Mouse (Mus musculus) megakaryocyte, embryonic 14.5 days (primary cell): Measurements from ENCODE around the gene Atg7. TPM values are rescaled to one million over a fixed set of nuclear protein-coding genes. Genes with fewer than 3 reads are reported as not detected.

ENCODE experiments used
- H3K27me3 ChIP-seq: replicated peaks from 2 replicates; pipeline ENCODE3; 2012; ENCODE audit warnings: inconsistent platforms
- H3K36me3 ChIP-seq: replicated peaks from 2 replicates; pipeline ENCODE3; 2012; ENCODE audit warnings: low read length, inconsistent platforms, mixed read lengths
- H3K4me1 ChIP-seq: 2 replicates; pipeline ENCODE4 v1.6.1; 2012; ENCODE audit warnings: inconsistent platforms
- H3K4me3 ChIP-seq: replicated peaks from 2 replicates; pipeline ENCODE3; 2012; ENCODE audit warnings: moderate library complexity, mild to moderate bottlenecking, inconsistent platforms
- H3K9me3 ChIP-seq: 2 replicates; pipeline ENCODE4 v1.6.1; 2012; ENCODE audit warnings: inconsistent platforms
- FLI1 ChIP-seq: IDR thresholded peaks from 2 replicates; pipeline ENCODE4 v1.6.1; 2012; ENCODE audit warnings: low read length, inconsistent platforms, mixed read lengths
- GATA1 ChIP-seq: IDR thresholded peaks from 3 replicates; pipeline ENCODE4 v1.6.1; 2012; ENCODE audit warnings: mixed read lengths, low read length, inconsistent platforms, borderline replicate concordance
- polyA plus RNA-seq: library from polyadenylated mRNA; stranded (reverse); fragments of >175 nt; gene quantifications from 2 replicates; pipeline ENCODE4 v1.2.3, GENCODE M21; 2012; ENCODE audit warnings: low replicate concordance; ENCODE audit not compliant: insufficient read depth

Atg7 gene
- polyA plus RNA-seq, 1 experiment: 92.9 TPM

DNA sequence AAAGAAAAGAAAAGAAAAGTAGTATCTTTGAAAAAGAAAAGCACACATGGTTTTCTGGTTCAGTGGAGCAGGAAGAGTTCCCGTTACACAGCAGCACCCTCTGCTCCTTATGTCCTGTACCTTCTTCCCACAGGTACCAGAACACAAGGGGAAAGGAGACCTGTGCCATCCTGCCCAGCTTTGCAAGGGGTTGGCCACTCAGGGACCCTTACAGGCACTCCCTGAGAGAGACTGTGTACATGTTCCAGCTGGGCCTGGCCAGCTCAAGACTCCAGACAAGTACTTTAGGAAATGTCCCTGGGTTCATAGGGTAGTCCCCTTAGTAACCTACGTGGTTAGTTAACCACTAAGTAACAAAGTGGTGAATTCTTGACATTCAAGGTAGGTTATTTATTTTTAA lies 100.9 kb downstream of the Atg7 start:
- TF ChIP-seq GATA1 (no peak), FLI1 (no peak)
- H3K4me3 ChIP-seq: no peak overlapping the region
- H3K27me3 ChIP-seq: peaks cover 2% of the 10 kb centered on the region
- H3K4me1 ChIP-seq: peaks cover 23% of the 10 kb centered on the region
- peaks cover 6% of the 10 kb centered on the region for H3K9me3 ChIP-seq
- H3K36me3 ChIP-seq: peaks cover 30% of the 10 kb centered on the region

DNA sequence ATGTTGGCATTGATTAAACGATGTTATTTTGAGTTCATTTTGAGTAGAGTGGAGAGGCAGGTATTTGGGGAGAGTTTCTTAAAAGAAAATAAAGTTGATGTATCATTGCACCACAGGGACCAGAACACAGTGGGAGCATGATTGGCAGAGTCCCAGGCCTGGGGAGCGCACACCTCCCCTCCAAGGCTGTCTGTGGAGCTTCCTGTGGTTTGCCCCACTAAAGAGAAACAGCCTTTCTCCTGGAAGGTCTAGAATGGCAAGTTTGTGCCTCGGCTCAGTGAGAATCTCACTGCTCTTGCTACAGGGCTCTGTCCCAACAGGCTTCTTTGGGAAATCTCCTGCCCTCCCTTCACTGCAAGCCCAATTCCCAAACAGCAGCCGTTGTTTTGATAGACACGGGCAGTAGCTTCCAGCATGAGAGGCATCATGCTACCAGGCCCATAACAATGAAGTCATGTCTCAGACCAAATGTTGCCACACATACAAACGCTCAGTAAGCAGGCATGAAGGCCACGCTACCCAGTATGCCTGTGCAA lies 103.6 kb downstream of the Atg7 start:
- H3K36me3 ChIP-seq: peaks cover 16% of the 10 kb centered on the region
- TF ChIP-seq FLI1: no peak
- no peak for TF ChIP-seq GATA1
- H3K27me3 ChIP-seq: peaks cover 2% of the 10 kb centered on the region
- peaks cover 35% of the 10 kb centered on the region for H3K4me1 ChIP-seq
- peaks cover 6% of the 10 kb centered on the region for H3K9me3 ChIP-seq
- H3K4me3 ChIP-seq: no peak overlapping the region

DNA sequence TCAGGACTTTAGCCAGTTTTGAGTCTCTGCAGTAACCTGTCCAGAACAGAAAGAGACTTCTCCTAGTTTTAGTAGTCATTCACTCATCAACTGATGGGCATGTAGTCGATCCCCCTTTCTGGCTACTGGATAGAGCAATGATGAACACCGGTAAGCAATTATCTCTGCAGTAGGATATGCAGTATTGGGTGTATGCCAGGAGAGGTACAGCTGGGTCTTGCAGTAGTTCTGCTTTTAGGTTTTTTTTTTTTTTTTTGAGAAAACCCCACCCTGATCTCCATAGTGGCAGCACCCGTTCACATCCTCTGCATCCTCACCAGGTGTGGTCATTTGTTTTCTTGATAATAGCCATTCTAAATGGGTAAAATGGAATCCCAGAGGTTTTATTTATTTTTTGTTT lies 105.5 kb downstream of the Atg7 start:
- H3K36me3 ChIP-seq: peaks cover 16% of the 10 kb centered on the region

DNA sequence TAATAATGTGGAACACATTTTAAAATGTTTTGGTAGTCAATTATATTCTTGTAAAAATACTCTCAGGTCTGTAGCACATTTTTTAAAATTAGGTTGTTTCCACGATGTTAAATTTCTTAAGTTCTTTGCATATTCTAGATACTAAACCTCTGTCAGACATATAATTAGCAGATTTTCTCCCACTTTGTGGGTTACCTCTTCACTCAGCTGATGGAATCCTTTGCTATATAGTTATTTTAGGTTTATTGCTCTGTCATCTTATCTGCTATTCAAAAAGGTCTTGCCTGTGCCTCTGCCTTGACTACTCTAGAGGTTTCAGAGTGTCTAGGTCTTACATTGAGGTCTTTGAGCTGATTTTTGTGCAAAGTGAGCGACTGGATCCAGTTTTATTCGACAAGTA lies 106.0 kb downstream of the Atg7 start:
- peaks cover 15% of the 10 kb centered on the region for H3K36me3 ChIP-seq
- TF ChIP-seq FLI1 (no peak), GATA1 (no peak)
- peaks cover 2% of the 10 kb centered on the region for H3K27me3 ChIP-seq
- H3K4me3 ChIP-seq: no peak overlapping the region
- peaks cover 39% of the 10 kb centered on the region for H3K4me1 ChIP-seq
- peaks cover 6% of the 10 kb centered on the region for H3K9me3 ChIP-seq

More for the DNA sequence above, 105.5 kb downstream of the Atg7 start:
- H3K4me1 ChIP-seq: peaks cover 39% of the 10 kb centered on the region
- no peak overlapping the region for H3K4me3 ChIP-seq
- peaks cover 2% of the 10 kb centered on the region for H3K27me3 ChIP-seq
- H3K9me3 ChIP-seq: peaks cover 6% of the 10 kb centered on the region
- no peak for TF ChIP-seq FLI1
- TF ChIP-seq GATA1: no peak

DNA sequence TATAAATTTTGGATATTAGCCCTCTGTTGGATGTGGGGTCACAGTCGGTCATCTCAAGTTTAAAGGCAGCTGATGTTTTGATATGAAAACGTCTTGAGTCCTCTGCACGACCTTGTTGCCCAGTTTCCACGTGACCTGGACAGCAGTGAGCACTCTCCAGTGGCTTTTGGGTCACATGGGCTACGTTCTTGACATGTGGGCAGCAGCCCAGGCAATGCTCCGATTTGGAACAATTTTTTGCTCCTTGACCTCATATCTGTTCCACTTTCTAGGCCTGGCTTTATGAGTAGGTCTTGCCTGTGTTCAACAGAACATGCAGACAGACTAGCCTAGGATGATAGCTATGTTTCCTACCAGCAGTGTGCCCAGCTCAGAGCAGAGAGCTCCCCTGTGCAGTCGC lies 115.9 kb downstream of the Atg7 start:
- no peaks in the 10 kb centered on the region for H3K36me3 ChIP-seq
- TF ChIP-seq FLI1 (no peak), GATA1 (no peak)
- no peaks in the 10 kb centered on the region for H3K9me3 ChIP-seq
- H3K27me3 ChIP-seq: no peaks in the 10 kb centered on the region
- no peak overlapping the region for H3K4me3 ChIP-seq
- H3K4me1 ChIP-seq: no peaks in the 10 kb centered on the region

DNA sequence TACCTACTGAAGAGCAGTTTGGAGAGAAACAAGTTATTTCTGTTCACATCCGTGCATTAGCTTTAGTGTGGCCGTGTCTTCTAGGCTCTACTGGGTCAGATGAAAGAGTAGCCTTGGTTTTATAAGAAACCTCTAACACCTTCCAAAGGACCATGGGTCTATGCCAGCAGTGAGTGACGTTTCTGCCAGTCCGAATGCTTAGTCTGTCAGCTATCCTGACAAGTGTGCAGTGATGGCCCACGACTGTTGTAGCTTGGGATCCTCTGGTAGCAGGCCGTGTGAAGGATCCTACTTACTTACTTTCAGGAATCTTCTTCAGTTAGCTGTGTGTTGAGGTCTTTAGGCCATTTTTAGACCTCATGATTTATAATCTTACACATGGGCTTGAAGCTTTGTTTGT lies 123.4 kb downstream of the Atg7 start:
- H3K4me1 ChIP-seq: no peaks in the 10 kb centered on the region; the same call in 1 of the 2 replicates
- H3K27me3 ChIP-seq: no peaks in the 10 kb centered on the region
- TF ChIP-seq GATA1 (no peak), FLI1 (no peak)
- no peaks in the 10 kb centered on the region for H3K9me3 ChIP-seq
- no peaks in the 10 kb centered on the region for H3K36me3 ChIP-seq
- no peak overlapping the region for H3K4me3 ChIP-seq

DNA sequence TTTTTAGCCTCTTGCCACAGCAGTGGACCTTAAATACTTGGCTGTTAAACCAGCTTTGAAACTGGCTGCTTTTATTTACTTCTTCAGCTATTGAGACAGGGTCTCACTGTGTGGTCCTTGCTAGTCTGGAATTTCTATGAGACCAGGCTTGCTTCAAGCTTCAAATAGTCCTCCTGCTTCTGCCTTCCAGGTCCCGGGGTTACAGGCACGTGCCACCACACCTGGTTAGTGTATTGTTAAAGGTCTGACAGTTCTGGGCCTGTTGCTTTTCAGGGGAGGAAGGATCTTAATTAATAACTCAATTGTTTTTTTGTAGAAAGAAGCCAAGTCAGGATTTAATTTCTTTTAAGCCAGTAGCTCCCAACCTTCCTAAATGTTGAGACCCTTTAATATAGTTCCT lies 124.8 kb downstream of the Atg7 start:
- Histone ChIP-seq H3K4me3 (no peak overlapping the region), H3K9me3 (no peaks in the 10 kb centered on the region), H3K36me3 (no peaks in the 10 kb centered on the region), H3K27me3 (peaks cover under 1% of the 10 kb centered on the region), H3K4me1 (no peaks in the 10 kb centered on the region; the same call in 1 of the 2 replicates)
- TF ChIP-seq GATA1: no peak
- no peak for TF ChIP-seq FLI1

DNA sequence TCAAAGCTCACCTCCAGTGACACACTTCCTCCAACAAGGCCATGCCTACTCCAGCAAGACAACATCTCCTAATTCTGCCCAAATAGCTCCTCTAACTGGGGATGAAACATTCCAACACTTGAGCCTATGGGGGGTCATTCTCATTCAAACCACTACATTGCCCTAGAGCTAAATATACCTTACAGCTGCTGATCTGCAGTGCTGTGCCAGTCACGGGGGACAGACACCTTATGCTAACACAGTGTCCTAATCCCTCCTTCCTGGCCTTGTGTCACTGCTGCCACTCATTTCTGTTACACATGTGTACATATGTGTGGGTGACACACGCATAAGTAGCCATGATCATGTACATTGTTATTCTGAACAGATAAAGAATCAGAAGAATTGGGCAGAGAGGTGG lies 127.4 kb downstream of the Atg7 start:
- no peaks in the 10 kb centered on the region for H3K9me3 ChIP-seq
- TF ChIP-seq GATA1 (no peak), FLI1 (no peak)
- no peaks in the 10 kb centered on the region for H3K36me3 ChIP-seq
- H3K27me3 ChIP-seq: peaks cover 3% of the 10 kb centered on the region
- no peak overlapping the region for H3K4me3 ChIP-seq
- H3K4me1 ChIP-seq: no peaks in the 10 kb centered on the region; the same call in 1 of the 2 replicates

DNA sequence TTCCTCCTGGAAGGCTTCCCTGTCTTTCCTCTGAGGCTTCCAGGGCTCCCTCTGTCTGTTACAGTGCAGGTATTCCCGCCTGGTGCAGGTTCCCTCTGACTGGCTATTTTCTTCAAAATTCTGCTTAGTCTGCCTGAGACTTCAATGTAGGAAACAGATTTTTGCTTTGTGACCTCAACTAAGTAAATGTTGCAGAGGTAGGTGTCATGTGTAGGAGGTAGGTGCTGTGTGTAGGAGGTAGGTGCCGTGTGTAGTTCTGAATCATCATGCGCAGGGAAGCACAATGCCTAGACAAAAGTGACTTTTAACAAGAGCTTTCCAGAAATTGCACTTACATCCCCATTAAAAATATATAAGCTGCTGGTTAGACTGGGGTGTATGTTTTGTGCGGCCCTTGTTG lies 128.6 kb downstream of the Atg7 start:
- Histone ChIP-seq H3K4me3 (no peak overlapping the region), H3K36me3 (no peaks in the 10 kb centered on the region), H3K9me3 (no peaks in the 10 kb centered on the region), H3K4me1 (no peaks in the 10 kb centered on the region; the same call in 1 of the 2 replicates), H3K27me3 (peaks cover 3% of the 10 kb centered on the region)
- TF ChIP-seq GATA1: no peak
- no peak for TF ChIP-seq FLI1

DNA sequence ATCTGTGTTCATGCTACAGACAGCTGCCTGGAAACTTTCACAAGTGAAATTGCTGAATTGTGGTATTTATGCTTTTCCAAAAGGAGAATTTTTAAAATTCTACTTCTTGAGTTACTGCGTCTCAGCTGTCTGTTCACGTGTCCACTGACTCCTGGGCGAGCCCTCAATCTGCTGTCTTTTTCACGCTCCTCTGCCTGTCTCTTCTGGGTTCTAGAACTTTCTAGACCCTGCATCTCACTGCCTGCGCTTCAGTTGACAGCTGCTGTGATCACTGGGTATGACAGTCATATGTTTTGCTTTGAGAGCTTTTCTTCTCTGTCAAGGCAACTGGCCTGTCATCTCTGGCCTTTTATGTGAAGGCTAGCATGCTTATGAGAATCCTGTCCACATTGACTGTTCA lies 132.3 kb downstream of the Atg7 start:
- no peak for TF ChIP-seq FLI1
- no peak for TF ChIP-seq GATA1
- Histone ChIP-seq H3K4me1 (no peaks in the 10 kb centered on the region; the same call in 1 of the 2 replicates), H3K4me3 (no peak overlapping the region), H3K36me3 (peaks cover 18% of the 10 kb centered on the region), H3K27me3 (peaks cover 3% of the 10 kb centered on the region), H3K9me3 (no peaks in the 10 kb centered on the region)

DNA sequence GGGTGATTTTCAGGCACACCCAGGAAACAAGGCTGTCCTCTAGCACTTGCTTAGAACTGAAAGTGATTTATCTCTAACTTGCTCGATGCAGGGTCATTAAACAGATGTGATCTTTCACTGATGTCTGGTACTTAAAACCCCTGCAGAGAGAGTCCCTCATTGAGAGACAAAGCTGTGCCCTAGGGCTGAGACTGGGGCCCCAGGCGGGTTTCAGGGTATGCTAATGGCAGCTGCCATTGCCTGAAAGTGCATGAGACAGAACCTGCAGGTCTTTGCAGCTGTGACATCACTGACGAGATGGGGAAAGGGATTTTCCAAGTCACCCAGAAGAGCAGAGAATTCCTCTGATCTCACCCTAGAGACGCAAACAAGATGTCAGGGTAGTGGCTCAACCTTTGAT lies 135.0 kb downstream of the Atg7 start:
- TF ChIP-seq FLI1: no peak
- no peak for TF ChIP-seq GATA1
- Histone ChIP-seq H3K27me3 (peaks cover 1% of the 10 kb centered on the region), H3K36me3 (peaks cover 18% of the 10 kb centered on the region)

DNA sequence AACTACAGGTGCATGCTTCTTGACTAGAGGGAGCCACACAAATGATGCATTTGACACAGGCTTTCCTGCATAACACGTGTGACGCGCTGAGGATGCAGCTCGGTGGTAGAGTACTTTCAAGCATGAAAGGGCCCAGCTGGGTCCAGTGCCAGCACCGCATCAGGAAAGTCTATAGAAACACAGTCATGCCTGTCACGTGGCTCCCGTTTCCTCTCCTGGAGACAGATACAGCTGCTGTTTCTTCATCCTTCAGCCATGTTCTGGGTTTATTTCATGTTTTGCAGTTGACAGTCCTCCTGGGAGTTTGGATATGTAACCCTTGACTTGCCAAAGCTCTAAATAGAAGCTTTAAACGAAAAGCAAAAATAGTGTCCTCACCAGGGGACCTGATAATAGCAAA lies 135.8 kb downstream of the Atg7 start:
- no peak for TF ChIP-seq FLI1
- TF ChIP-seq GATA1: no peak
- Histone ChIP-seq H3K36me3 (peaks cover 20% of the 10 kb centered on the region), H3K27me3 (no peaks in the 10 kb centered on the region), H3K4me1 (peaks cover 8% of the 10 kb centered on the region; the same call in 1 of the 2 replicates), H3K4me3 (no peak overlapping the region), H3K9me3 (no peaks in the 10 kb centered on the region)

More for the DNA sequence above, 135.0 kb downstream of the Atg7 start:
- Histone ChIP-seq H3K4me1 (peaks cover 8% of the 10 kb centered on the region; the same call in 1 of the 2 replicates), H3K4me3 (no peak overlapping the region), H3K9me3 (no peaks in the 10 kb centered on the region)
